Mouse (Mus musculus): ENCODE measurements around the gene Gm17387. TPM values are rescaled to one million over a fixed set of nuclear protein-coding genes. Genes with fewer than 3 reads are reported as not detected.

The Gm17387 gene
- total RNA-seq, 2 experiments from 2014 or later = not detected

- intact Hi-C loops (cut with DNase I) = no loop called here
- no peak for DNase-seq (ENCODE audit: low spot score in 2 of 2)
Observed at GRCm38 (mm10) chr7:141064175-141064574, 35.2 kb downstream of the Gm17387 start.

GRCm38 (mm10) chr7:141064576-141064975 lies 35.6 kb downstream of the Gm17387 start:
- DNase-seq (ENCODE audit: low spot score in 2 of 2) = no peak
- intact Hi-C loops (cut with DNase I) = no loop called here

- DNase-seq (ENCODE audit: low spot score in 2 of 2) = no peak
- intact Hi-C loops (cut with DNase I) = no loop called here
Observed at GRCm38 (mm10) chr7:141068351-141068750, 39.4 kb downstream of the Gm17387 start.

GRCm38 (mm10) chr7:141070058-141070862 lies 41.3 kb downstream of the Gm17387 start:
- intact Hi-C loops (cut with DNase I) = loop anchor here (5.0 kb wide), 1 partner anchor 102 kb away; the partner anchor contains the start of gene Rnh1
- DNase-seq (ENCODE audit: low spot score in 2 of 2) = peak; percentile 84 to 87

GRCm38 (mm10) chr7:141072017-141072745 lies 43.2 kb downstream of the Gm17387 start:
- peak in 1 of 2 experiments; percentile 44 for DNase-seq (ENCODE audit: low spot score in 2 of 2)
- intact Hi-C loops (cut with DNase I) = loop anchor here (5.0 kb wide), 1 partner anchor 100 kb away; the partner anchor contains the start of gene Rnh1

- DNase-seq (ENCODE audit: low spot score in 2 of 2) = peak in 1 of 2 experiments; percentile 74
- intact Hi-C loops (cut with DNase I) = loop anchor here (5.0 kb wide), 1 partner anchor 99 kb away; the partner anchor contains the start of gene Rnh1
Observed at GRCm38 (mm10) chr7:141073782-141074181, 44.9 kb downstream of the Gm17387 start.

GRCm38 (mm10) chr7:141077841-141078240 lies 48.9 kb downstream of the Gm17387 start, which contains the start of gene Pkp3:
TSS of gene Pkp3 (plus strand) at chr7:141078218.
- no peak for DNase-seq (ENCODE audit: low spot score in 2 of 2)
- intact Hi-C loops (cut with DNase I) = no loop called here

- intact Hi-C loops (cut with DNase I) = no loop called here
- DNase-seq (ENCODE audit: low spot score in 2 of 2) = no peak
Observed at GRCm38 (mm10) chr7:141078876-141079275, 49.9 kb downstream of the Gm17387 start.

Other genes starting within 250 kb of the Gm17387 start
- gene Syce1, start 241.3 kb upstream of the Gm17387 start, total RNA-seq (2021) = under 1 TPM; 0.24 to 0.38 TPM
- 10 to 100 TPM; 15.3 to 16.3 TPM for gene Zfp941, start 207.0 kb upstream of the Gm17387 start, total RNA-seq (2021)
- gene Urah, start 194.1 kb upstream of the Gm17387 start, total RNA-seq (2021) = 1 to 10 TPM; 1.1 to 1.5 TPM
- not detected for gene Scgb1c1, start 183.6 kb upstream of the Gm17387 start, total RNA-seq (2021)
- not detected for gene Odf3, start 181.3 kb upstream of the Gm17387 start, total RNA-seq (2021)
- gene Gm45785, start 172.8 kb upstream of the Gm17387 start, total RNA-seq (2021) = under 1 TPM; 0.93 to 0.99 TPM
- 10 to 100 TPM; 77.1 to 81.7 TPM for gene Ric8a, start 172.2 kb upstream of the Gm17387 start, total RNA-seq (2021)
- 10 to 100 TPM; 25.4 to 27.2 TPM for gene Bet1l, start 171.6 kb upstream of the Gm17387 start, total RNA-seq (2021)
- 100 to 1,000 TPM; 128 to 133 TPM for gene Psmd13, start 147.2 kb upstream of the Gm17387 start, total RNA-seq (2021)
- 10 to 100 TPM; 66.2 to 67.2 TPM for gene Sirt3, start 146.8 kb upstream of the Gm17387 start, total RNA-seq (2021)
- 1 to 10 TPM in 1 of 2 experiments, not detected in 1; 1.6 TPM for gene Cox8b, start 128.7 kb upstream of the Gm17387 start, total RNA-seq (2021)
- under 1 TPM; 0.36 to 0.37 TPM for gene Nlrp6, start 108.2 kb upstream of the Gm17387 start, total RNA-seq (2021)
- gene Pgghg, start 87.7 kb upstream of the Gm17387 start, total RNA-seq (2021) = 1 to 10 TPM; 3.8 to 3.9 TPM
- gene Ifitm5, start 78.8 kb upstream of the Gm17387 start, total RNA-seq (2021) = not detected
- not detected for gene Gm45717, start 73.2 kb upstream of the Gm17387 start, total RNA-seq (2021)
- gene Ifitm2, start 73.1 kb upstream of the Gm17387 start, total RNA-seq (2021) = 10 to 100 TPM; 11.5 to 15.0 TPM
- 1 to 10 TPM; 4.7 to 4.9 TPM for gene Ifitm1, start 61.9 kb upstream of the Gm17387 start, total RNA-seq (2021)
- 10 to 100 TPM in 1 of 2 experiments, 1 to 10 TPM in 1; 9.1 to 10.3 TPM for gene Ifitm3, start 18.4 kb upstream of the Gm17387 start, total RNA-seq (2021)
- gene Ifitm6, start 11.2 kb upstream of the Gm17387 start, total RNA-seq (2021) = not detected
- gene B4galnt4, start 32.0 kb downstream of the Gm17387 start, total RNA-seq (2021) = 10 to 100 TPM; 92.9 to 93.9 TPM
- under 1 TPM in 1 of 2 experiments, not detected in 1; 0.55 TPM for gene Pkp3, start 49.1 kb downstream of the Gm17387 start, total RNA-seq (2021)
- 1 to 10 TPM; 2.5 to 2.6 TPM for gene Sigirr, start 71.4 kb downstream of the Gm17387 start, total RNA-seq (2021)
- gene Ano9, start 88.7 kb downstream of the Gm17387 start, total RNA-seq (2021) = not detected
- 10 to 100 TPM; 52.9 to 65.6 TPM for gene Ptdss2, start 93.3 kb downstream of the Gm17387 start, total RNA-seq (2021)
- 10 to 100 TPM; 25.8 to 25.9 TPM for gene Rnh1, start 143.7 kb downstream of the Gm17387 start, total RNA-seq (2021)
- gene Hras, start 164.9 kb downstream of the Gm17387 start, total RNA-seq (2021) = 100 to 1,000 TPM; 249 to 272 TPM
- 1 to 10 TPM; 3.6 to 4.5 TPM for gene Lrrc56, start 165.0 kb downstream of the Gm17387 start, total RNA-seq (2021)
- gene Lmntd2, start 184.9 kb downstream of the Gm17387 start, total RNA-seq (2021) = not detected
- under 1 TPM in 1 of 2 experiments, not detected in 1; 0.47 TPM for gene Rassf7, start 186.7 kb downstream of the Gm17387 start, total RNA-seq (2021)
- gene Phrf1, start 199.7 kb downstream of the Gm17387 start, total RNA-seq (2021) = 10 to 100 TPM; 65.9 to 66.6 TPM
- 1 to 10 TPM in 1 of 2 experiments, not detected in 1; 1.4 TPM for gene Irf7, start 237.3 kb downstream of the Gm17387 start, total RNA-seq (2021)
- not detected for gene Cdhr5, start 247.7 kb downstream of the Gm17387 start, total RNA-seq (2021)

All from left cerebral cortex, postnatal 14 days (tissue).